Mouse (Mus musculus) c-Kit-positive CD71-negative TER-119-negative erythroid progenitor cells, embryonic 14.5 days (primary cell): ENCODE data around the gene Mxd4.

Experiments
- DNase-seq: peaks from one replicate; pipeline ENCODE4 v3.0.0-alpha.2; 2013; ENCODE audit warnings: low read depth

Mxd4 gene

GRCm38 (mm10) chr5:34196423-34196822, 8.9 kb upstream of the Mxd4 start:
- no peak for DNase-seq

DNA sequence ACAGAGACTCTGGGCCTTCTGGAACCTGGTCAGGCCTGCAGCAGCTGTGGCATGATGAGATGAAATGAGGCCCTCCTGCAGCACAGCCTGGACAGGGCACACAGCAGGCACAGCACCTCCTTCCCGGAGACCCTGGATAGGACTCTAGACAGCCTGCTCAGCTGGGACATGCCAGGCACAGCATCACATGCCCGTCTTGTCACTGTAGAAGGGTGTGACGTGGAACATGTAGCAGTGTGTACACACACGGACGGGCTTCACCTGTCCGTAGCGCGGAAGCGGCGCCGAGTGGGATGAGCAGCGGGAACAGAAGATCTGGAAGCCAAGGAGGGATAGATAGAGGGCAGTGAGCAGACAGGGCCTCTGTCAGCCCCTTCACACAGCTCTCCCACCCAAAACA, 8.3 kb upstream of the Mxd4 start:
- DNase-seq = no peak

DNA sequence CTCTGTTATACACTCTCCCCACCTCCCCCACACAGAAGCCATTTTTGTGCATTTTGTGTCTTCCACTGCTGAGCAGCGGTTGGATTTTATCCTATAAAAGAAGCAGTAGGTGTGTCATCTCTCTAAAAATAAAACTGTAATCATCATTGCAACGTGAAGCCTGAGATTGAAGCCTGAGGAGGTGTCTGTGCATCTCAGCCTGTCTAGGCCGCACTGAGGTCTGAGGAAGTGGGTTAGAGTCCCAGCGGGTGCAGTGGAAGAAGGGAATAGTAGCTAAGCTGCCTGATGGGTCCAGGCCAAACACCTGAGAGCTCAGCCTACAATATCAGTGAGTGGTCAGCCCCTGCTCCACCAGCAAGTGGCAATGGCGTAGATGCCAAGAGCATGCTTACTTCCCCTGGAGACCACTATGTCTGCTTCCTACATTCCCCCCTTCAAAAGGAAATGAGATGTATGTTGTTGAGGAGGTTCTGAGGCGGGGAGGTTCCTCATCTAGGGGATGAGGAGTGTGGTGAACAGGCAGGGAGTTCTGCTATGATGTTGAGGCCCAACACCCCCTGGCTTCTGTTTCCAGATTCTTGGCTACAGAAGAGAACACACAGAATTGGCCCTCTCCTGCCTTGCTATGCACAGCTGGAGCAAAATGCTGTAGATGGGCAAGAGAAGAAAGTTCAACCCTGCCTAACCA, 7.6 kb upstream of the Mxd4 start:
- DNase-seq = no peak

DNA sequence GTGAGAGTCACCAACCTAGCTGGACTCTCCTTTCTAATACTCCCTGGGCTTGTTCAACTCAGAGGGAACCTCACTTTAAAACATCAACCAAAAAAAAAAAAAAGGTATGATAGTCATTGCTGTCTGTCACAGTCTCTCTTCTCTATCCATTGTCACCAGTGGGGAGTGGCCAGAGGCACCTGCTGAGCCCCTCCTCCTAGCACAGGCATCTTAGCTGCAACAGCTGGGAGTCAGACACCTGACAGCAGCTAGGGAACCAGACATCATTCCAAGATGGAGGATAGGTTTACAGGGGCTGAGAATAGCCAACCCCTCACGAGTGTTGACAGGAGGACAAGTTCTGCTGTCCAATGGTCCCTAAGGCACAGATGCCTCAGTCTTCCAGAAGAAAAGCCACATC, 6.9 kb upstream of the Mxd4 start:
- no peak for DNase-seq

- no peak for DNase-seq
Observed at GRCm38 (mm10) chr5:34191843-34192242, 4.3 kb upstream of the Mxd4 start.

- no peak for DNase-seq
Observed at GRCm38 (mm10) chr5:34191021-34191420, 3.5 kb upstream of the Mxd4 start.

- no peak for DNase-seq
Observed at GRCm38 (mm10) chr5:34189521-34189920, 2.0 kb upstream of the Mxd4 start.

GRCm38 (mm10) chr5:34188856-34189255, 1.3 kb upstream of the Mxd4 start:
- no peak for DNase-seq

DNA sequence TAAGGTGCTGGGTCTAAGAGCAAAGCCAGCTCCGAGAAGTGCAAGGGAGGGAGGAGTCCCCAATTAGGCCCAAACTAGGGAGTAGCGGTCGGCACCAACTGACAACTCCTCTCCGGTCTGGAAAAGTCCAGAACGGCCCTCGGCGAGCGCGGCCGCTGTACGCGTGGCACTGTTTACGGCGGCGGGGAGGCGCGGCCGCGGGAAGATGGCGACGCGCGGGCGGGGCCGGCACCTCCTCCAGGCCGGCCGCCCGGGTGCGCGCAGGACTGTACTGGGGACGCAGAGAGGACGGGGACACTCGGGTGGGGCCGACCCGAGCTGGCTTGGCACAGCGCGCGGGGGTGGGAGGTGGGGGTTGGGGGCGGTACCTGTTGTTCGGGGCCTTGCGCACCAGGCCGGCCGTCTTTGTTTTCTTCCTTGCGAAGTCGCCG, 544 bp downstream of the Mxd4 start:
- no peak for DNase-seq

- DNase-seq = no peak
Observed at GRCm38 (mm10) chr5:34186391-34186790, 1.1 kb downstream of the Mxd4 start.

DNA sequence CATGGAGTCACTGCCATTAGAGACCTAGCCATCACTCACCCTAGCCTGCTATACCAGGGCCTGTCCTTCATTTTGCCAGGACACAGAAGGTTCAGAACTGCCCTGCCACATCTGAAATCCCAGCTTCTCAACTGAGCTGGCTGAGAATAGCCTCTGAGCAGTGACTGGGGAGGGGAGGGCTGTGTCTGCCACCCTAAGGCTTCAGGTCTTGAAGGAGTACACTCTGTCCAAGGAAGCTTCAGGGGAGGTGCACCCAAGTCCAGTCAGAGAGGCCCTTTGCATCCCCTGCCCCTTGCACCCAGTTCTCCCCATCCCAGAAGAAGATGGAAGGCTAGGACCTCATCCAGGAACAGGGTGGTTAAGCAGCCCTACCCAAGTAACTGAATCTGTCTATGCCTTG, 1.7 kb downstream of the Mxd4 start:
- DNase-seq = no peak

DNA sequence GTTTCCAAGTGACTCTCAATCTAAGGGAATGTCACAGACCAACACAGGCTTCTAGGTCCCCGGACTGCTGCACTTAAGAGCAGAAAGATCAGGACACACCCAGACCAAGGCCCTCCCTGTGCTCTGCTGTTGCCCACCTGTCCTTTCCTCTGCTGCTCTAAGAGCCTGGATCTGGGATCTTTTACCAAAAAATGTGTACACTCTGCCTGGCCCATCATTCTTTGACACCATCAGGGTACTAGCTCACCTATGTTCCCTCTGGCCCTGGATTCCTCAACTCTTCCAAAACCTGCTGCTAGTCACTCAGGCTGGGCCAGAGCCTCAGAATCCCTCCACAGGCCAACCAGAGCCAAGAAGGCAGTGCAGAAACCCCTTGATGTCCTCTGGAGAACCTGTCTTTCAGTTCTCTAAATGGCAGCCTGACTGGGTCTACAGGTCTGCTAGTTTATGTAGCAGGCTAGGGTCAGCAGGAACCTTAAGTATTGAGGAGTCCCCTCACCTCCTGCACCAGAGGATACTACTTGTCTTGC, 2.4 kb downstream of the Mxd4 start:
- DNase-seq = no peak

DNA sequence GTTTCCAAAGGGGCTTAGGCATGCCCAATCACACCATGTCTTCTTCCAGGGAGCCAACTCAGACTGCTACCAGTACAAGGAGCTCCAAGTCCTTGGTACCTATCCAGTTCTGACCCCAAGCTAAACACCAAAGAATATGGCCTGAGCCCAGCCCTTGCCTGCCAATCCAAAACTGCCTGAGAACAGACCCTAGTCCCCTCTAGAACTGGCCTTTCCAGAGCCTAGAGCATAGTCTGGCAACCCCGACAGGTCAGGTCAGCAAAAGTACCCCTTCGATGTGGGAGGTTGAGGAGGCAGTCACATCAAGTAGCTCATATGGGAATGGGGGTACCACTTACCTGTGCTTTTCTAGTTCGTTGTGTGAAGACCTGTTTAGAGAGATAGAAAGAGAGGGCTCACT, 3.5 kb downstream of the Mxd4 start:
- DNase-seq = no peak

GRCm38 (mm10) chr5:34183156-34183880, 4.2 kb downstream of the Mxd4 start:
- DNase-seq = no peak

GRCm38 (mm10) chr5:34182486-34182885, 5.0 kb downstream of the Mxd4 start:
- no peak for DNase-seq

- DNase-seq = no peak
Observed at GRCm38 (mm10) chr5:34177821-34178220, 9.7 kb downstream of the Mxd4 start.

GRCm38 (mm10) chr5:34177091-34177490, 10.4 kb downstream of the Mxd4 start:
- no peak for DNase-seq

GRCm38 (mm10) chr5:34176691-34177090, 10.8 kb downstream of the Mxd4 start:
- DNase-seq = no peak

DNA sequence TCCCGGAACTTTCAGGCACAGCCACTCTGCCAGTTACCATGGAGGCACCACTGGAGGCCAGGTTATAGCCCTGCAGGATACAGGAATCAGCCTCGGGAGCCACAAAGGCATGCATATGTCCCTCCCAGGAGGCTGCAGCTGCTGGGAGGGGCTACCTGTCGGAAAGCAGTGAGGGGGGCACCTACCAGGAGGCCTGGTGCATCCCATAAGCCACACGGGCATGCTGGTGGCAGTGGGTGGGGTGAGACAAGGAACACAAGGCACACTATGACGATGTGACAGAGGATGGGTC, 12.2 kb downstream of the Mxd4 start:
- no peak for DNase-seq

DNA sequence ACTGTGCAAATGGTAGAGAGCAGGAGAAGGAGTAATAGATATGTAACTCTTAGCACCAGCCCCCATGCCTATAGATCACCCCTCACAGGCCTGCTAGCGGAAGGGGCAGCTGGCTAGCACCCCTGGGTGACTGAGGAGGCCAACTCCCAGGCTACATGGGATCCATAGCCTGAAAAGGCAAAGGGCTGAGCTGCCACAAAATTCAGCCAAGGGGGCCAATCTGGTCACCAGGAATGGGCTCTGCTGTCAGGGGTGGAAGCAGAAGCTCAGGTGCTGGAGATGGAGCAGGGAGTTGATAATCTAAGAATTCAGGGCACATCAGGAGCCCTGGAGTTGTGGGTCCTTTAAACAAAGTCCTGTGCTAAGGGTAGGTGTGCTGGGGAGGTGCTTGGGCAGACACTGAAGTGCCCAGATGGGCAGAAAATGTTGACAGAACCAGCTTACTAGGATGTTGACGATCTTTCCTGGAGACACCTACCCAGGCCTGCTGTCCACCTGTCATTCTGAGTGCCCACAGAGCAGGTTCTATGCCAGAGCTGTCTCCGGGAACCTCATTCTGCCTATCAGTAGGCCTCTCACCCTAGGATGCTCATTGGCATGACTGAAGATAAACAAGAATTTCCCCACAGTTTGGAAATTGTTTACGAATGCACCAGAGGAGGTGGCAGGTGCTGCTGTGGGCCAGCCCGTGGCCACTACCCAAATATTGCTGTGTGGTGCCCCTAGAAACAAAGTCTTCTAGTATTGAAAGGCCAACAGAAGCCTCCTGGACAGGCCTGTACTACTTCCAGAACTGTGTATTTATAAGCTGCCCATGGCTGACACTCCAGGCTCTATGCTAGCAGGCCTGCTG, 12.7 kb downstream of the Mxd4 start:
- no peak for DNase-seq

- DNase-seq = no peak
Observed at GRCm38 (mm10) chr5:34174021-34174420, 13.5 kb downstream of the Mxd4 start.

DNA sequence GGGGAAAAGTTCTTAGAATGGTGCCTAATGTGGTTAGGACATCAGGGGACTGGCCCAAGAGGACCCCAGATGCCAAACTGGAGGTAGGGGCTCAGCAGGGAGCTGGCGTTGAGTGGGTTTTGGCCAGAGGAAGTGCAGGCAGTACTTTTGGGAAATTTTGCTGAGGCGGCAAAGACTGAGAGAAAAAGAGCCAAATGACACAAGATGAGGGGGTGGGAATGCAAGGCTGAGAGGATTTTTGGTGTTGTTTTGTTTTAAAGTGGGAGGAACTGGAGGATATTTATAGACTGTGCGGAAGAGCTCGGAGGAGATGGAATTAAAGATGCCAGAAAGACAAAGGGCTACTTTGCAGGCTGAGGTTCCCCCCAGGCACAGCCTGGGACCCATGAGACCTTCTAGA, 16.8 kb downstream of the Mxd4 start:
- no peak for DNase-seq

DNA sequence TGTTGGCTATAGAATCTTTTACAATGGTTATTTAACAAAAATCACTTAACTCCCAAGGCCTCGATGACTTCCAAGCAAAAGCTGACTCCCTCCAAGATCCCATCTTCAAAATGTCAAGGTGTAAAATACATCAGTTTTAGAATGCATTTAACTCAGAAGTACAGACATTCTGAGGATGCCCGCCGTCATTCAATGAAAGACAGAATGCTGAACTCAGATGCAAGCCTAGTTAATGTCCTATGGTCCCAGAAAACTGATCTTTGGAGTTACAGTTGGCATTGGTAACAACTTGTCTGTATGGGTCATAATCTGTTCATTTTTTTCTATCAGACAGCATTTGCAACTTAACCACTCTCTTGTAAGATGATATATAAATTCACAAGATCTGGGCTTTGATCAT, 17.6 kb downstream of the Mxd4 start:
- no peak for DNase-seq
